Mouse (Mus musculus) left cerebral cortex, adult 8-10 months (tissue): ENCODE measurements around the gene Pnmal1. TPM values are rescaled to one million over a fixed set of nuclear protein-coding genes. Genes with fewer than 3 reads are reported as not detected.
A peak's percentile ranks its signal among the peaks of the same experiment; 100 is the strongest.

Experiments used
- DNase-seq, 2 experiments: peaks; one replicate each; pipeline ENCODE4 v3.0.0; 2022; ENCODE audit warnings: low spot score in 2 of 2
- total RNA-seq, 4 experiments: library from RNA; stranded (reverse); gene quantifications; 2 replicates each; pipeline ENCODE4 v1.2.4; 2022

Gene Pnmal1
- 100 to 1,000 TPM; 101 to 107 (median 104) TPM for total RNA-seq

- peak; percentile 69 to 97 for DNase-seq
These were observed at the start of gene Pnmal1 for GRCm38 (mm10) chr7:16959539-16960187. Gene Pnmal1 (plus strand): TSS chr7:16959679.

- no peak for DNase-seq
These were observed 49.6 kb upstream of the Pnmal1 start for GRCm38 (mm10) chr7:16909909-16910308.

GRCm38 (mm10) chr7:16911904-16912303 is 47.6 kb upstream of the Pnmal1 start:
- DNase-seq = no peak

- DNase-seq = no peak
These were observed 47.1 kb upstream of the Pnmal1 start for GRCm38 (mm10) chr7:16912360-16912759.

- no peak for DNase-seq
These were observed 45.5 kb upstream of the Pnmal1 start for GRCm38 (mm10) chr7:16913806-16914452.

- no peak for DNase-seq
These were observed 44.8 kb upstream of the Pnmal1 start for GRCm38 (mm10) chr7:16914453-16915343.

- no peak for DNase-seq
These were observed 43.8 kb upstream of the Pnmal1 start for GRCm38 (mm10) chr7:16915461-16916340.

- DNase-seq = peak in 1 of 2 experiments; percentile 20
These were observed 42.9 kb upstream of the Pnmal1 start for GRCm38 (mm10) chr7:16916342-16917265.

GRCm38 (mm10) chr7:16917447-16917846 is 42.0 kb upstream of the Pnmal1 start:
- no peak for DNase-seq

GRCm38 (mm10) chr7:16918014-16918413 is 41.5 kb upstream of the Pnmal1 start:
- peak in 1 of 2 experiments; percentile 89 for DNase-seq

GRCm38 (mm10) chr7:16918670-16919069 is 40.8 kb upstream of the Pnmal1 start:
- no peak for DNase-seq

- no peak for DNase-seq
These were observed 39.9 kb upstream of the Pnmal1 start for GRCm38 (mm10) chr7:16919395-16920149.

GRCm38 (mm10) chr7:16920150-16920579 is 39.3 kb upstream of the Pnmal1 start:
- no peak for DNase-seq

- peak in 1 of 2 experiments; percentile 42 for DNase-seq
These were observed 38.4 kb upstream of the Pnmal1 start for GRCm38 (mm10) chr7:16920818-16921791.

- DNase-seq = peak in 1 of 2 experiments; percentile 25
These were observed 37.6 kb upstream of the Pnmal1 start for GRCm38 (mm10) chr7:16921881-16922335.

GRCm38 (mm10) chr7:16922360-16922973 is 37.0 kb upstream of the Pnmal1 start:
- DNase-seq = peak; percentile 34 to 62
